Mouse (Mus musculus) limb, embryonic 13.5 days (tissue): ENCODE measurements around the gene Sqor. TPM values are rescaled to one million over a fixed set of nuclear protein-coding genes. Genes with fewer than 3 reads are reported as not detected.

Experiments
- polyA plus RNA-seq: library from polyadenylated mRNA; unstranded; fragments of >200 nt; fragmentation: Nextera tagmentation; extraction: Ambion mirVana; gene quantifications from 2 replicates; pipeline ENCODE4 v1.2.1, GENCODE M21; 2015

Sqor gene
- polyA plus RNA-seq, 1 experiment from 2014 or later = 4.8 TPM

Other genes with a start within 250 kb of the Sqor start
- 35.1 and 38.7 TPM in 2 replicates for gene Gatm, start 153.9 kb upstream of the Sqor start, polyA plus RNA-seq
- 0.62 TPM in 1 of 2 replicates, not detected in the other for gene AA467197, start 128.3 kb upstream of the Sqor start, polyA plus RNA-seq
- gene Slc30a4, start 62.6 kb upstream of the Sqor start, polyA plus RNA-seq = 8.2 and 9.9 TPM in 2 replicates
- gene Bloc1s6, start 26.7 kb upstream of the Sqor start, polyA plus RNA-seq = 56.3 and 57.6 TPM in 2 replicates